Mouse (Mus musculus): ENCODE measurements around the gene Cdk19. TPM values are rescaled to one million over a fixed set of nuclear protein-coding genes. Genes with fewer than 3 reads are reported as not detected.

The Cdk19 gene
- polyA plus RNA-seq, 1 experiment from 2014 or later = 8.6 TPM

- H3K4me1 ChIP-seq = no peaks in the 10 kb centered on the region
- H3K9me3 ChIP-seq = no peaks in the 10 kb centered on the region
- ATAC-seq (replicated peaks) = no peak
- no peak overlapping the region for H3K27ac ChIP-seq
- no peak overlapping the region for H3K9ac ChIP-seq
- H3K4me3 ChIP-seq = no peak overlapping the region
- 92% methylated on average over 10 of the region's 10 CpGs for WGBS
- H3K4me2 ChIP-seq = no peak overlapping the region
- H3K27me3 ChIP-seq (replicated peaks) = no peaks in the 10 kb centered on the region
- no peaks in the 10 kb centered on the region for H3K36me3 ChIP-seq (replicated peaks)
These were observed 19.1 kb upstream of the Cdk19 start for GRCm38 (mm10) chr10:40320306-40320705.

- Histone ChIP-seq H3K4me2 (no peak overlapping the region), H3K27me3 (replicated peaks) (no peaks in the 10 kb centered on the region), H3K9me3 (no peaks in the 10 kb centered on the region), H3K36me3 (replicated peaks) (no peaks in the 10 kb centered on the region), H3K4me1 (no peaks in the 10 kb centered on the region), H3K27ac (no peak overlapping the region), H3K4me3 (no peak overlapping the region), H3K9ac (no peak overlapping the region)
- no peak for ATAC-seq (replicated peaks)
- WGBS = 85% methylated on average over 9 of the region's 9 CpGs
These were observed 11.3 kb upstream of the Cdk19 start for GRCm38 (mm10) chr10:40328004-40328551.

GRCm38 (mm10) chr10:40330262-40330661 is 9.1 kb upstream of the Cdk19 start:
- 89% methylated on average over 1 of the region's 1 CpGs for WGBS
- H3K4me1 ChIP-seq = no peaks in the 10 kb centered on the region
- H3K27ac ChIP-seq = no peak overlapping the region

GRCm38 (mm10) chr10:40332864-40333263 is 6.5 kb upstream of the Cdk19 start:
- Histone ChIP-seq H3K4me3 (no peak overlapping the region), H3K27me3 (replicated peaks) (no peaks in the 10 kb centered on the region), H3K9ac (no peak overlapping the region), H3K4me1 (no peaks in the 10 kb centered on the region), H3K9me3 (no peaks in the 10 kb centered on the region), H3K27ac (no peak overlapping the region), H3K4me2 (no peak overlapping the region), H3K36me3 (replicated peaks) (no peaks in the 10 kb centered on the region)
- ATAC-seq (replicated peaks) = no peak
- WGBS = 65% methylated on average over 6 of the region's 6 CpGs

More at GRCm38 (mm10) chr10:40330262-40330661, 9.1 kb upstream of the Cdk19 start:
- Histone ChIP-seq H3K4me3 (no peak overlapping the region), H3K27me3 (replicated peaks) (no peaks in the 10 kb centered on the region), H3K36me3 (replicated peaks) (no peaks in the 10 kb centered on the region), H3K4me2 (no peak overlapping the region), H3K9me3 (no peaks in the 10 kb centered on the region), H3K9ac (no peak overlapping the region)
- ATAC-seq (replicated peaks) = no peak

GRCm38 (mm10) chr10:40342036-40342435 is 2.7 kb downstream of the Cdk19 start:
- Histone ChIP-seq H3K27me3 (replicated peaks) (no peaks in the 10 kb centered on the region), H3K27ac (no peak overlapping the region), H3K4me1 (no peaks in the 10 kb centered on the region), H3K9me3 (no peaks in the 10 kb centered on the region), H3K4me3 (no peak overlapping the region), H3K36me3 (replicated peaks) (no peaks in the 10 kb centered on the region), H3K9ac (no peak overlapping the region), H3K4me2 (no peak overlapping the region)
- ATAC-seq (replicated peaks) = no peak
- 77% methylated on average over 4 of the region's 4 CpGs for WGBS

GRCm38 (mm10) chr10:40346776-40347403 is 7.5 kb downstream of the Cdk19 start:
- Histone ChIP-seq H3K36me3 (replicated peaks) (no peaks in the 10 kb centered on the region), H3K9me3 (no peaks in the 10 kb centered on the region), H3K4me1 (peaks cover 23% of the 10 kb centered on the region), H3K4me2 (no peak overlapping the region), H3K4me3 (no peak overlapping the region), H3K9ac (no peak overlapping the region), H3K27ac (no peak overlapping the region), H3K27me3 (replicated peaks) (no peaks in the 10 kb centered on the region)
- no peak for ATAC-seq (replicated peaks)
- 85% methylated on average over 3 of the region's 3 CpGs for WGBS

- 76% methylated on average over 9 of the region's 9 CpGs for WGBS
- no peak overlapping the region for H3K27ac ChIP-seq
- no peaks in the 10 kb centered on the region for H3K9me3 ChIP-seq
- no peaks in the 10 kb centered on the region for H3K36me3 ChIP-seq (replicated peaks)
- no peak for ATAC-seq (replicated peaks)
- no peaks in the 10 kb centered on the region for H3K27me3 ChIP-seq (replicated peaks)
- peak overlapping the region; percentile 64; the same call in 1 of the 2 replicates for H3K4me2 ChIP-seq
- peaks cover 23% of the 10 kb centered on the region for H3K4me1 ChIP-seq
- H3K4me3 ChIP-seq = no peak overlapping the region
- no peak overlapping the region for H3K9ac ChIP-seq
These were observed 8.1 kb downstream of the Cdk19 start for GRCm38 (mm10) chr10:40347461-40347954.

- no peaks in the 10 kb centered on the region for H3K36me3 ChIP-seq (replicated peaks)
- no peaks in the 10 kb centered on the region for H3K27me3 ChIP-seq (replicated peaks)
- H3K27ac ChIP-seq = peak overlapping the region; percentile 95
- peak overlapping the region; percentile 68 for H3K4me2 ChIP-seq
- H3K9me3 ChIP-seq = no peaks in the 10 kb centered on the region
- under 1% methylated on average over 67 of the region's 76 CpGs for WGBS
- peaks cover 23% of the 10 kb centered on the region for H3K4me1 ChIP-seq
- H3K4me3 ChIP-seq = peak overlapping the region; percentile 91
- peak; percentile 99 for ATAC-seq (replicated peaks)
- peak overlapping the region; percentile 84 for H3K9ac ChIP-seq
These were observed 9.5 kb downstream of the Cdk19 start for GRCm38 (mm10) chr10:40348566-40349536.

- Histone ChIP-seq H3K9ac (peak overlapping the region; percentile 84), H3K36me3 (replicated peaks) (no peaks in the 10 kb centered on the region), H3K4me1 (peaks cover 23% of the 10 kb centered on the region), H3K4me3 (peak overlapping the region; percentile 91), H3K27me3 (replicated peaks) (no peaks in the 10 kb centered on the region), H3K4me2 (peak overlapping the region; percentile 68), H3K27ac (peak overlapping the region; percentile 95), H3K9me3 (no peaks in the 10 kb centered on the region)
- under 1% methylated on average over 58 of the region's 62 CpGs for WGBS
- ATAC-seq (replicated peaks) = peak; percentile 53
These were observed 10.3 kb downstream of the Cdk19 start for GRCm38 (mm10) chr10:40349631-40350177.

- H3K27me3 ChIP-seq (replicated peaks) = no peaks in the 10 kb centered on the region
- WGBS = 55% methylated on average over 12 of the region's 12 CpGs
- ATAC-seq (replicated peaks) = no peak
- no peaks in the 10 kb centered on the region for H3K36me3 ChIP-seq (replicated peaks)
- H3K4me2 ChIP-seq = peak overlapping the region; percentile 68
- H3K9ac ChIP-seq = peak overlapping the region; percentile 84
- H3K4me3 ChIP-seq = peak overlapping the region; percentile 91
- H3K9me3 ChIP-seq = no peaks in the 10 kb centered on the region
- peak overlapping the region; percentile 95; the same call in 1 of the 2 replicates for H3K27ac ChIP-seq
- H3K4me1 ChIP-seq = peaks cover 23% of the 10 kb centered on the region
These were observed 11.0 kb downstream of the Cdk19 start for GRCm38 (mm10) chr10:40350245-40350932.

- Histone ChIP-seq H3K9ac (no peak overlapping the region), H3K27me3 (replicated peaks) (no peaks in the 10 kb centered on the region), H3K27ac (no peak overlapping the region), H3K4me3 (peak overlapping the region; percentile 91), H3K4me2 (peak overlapping the region; percentile 68), H3K4me1 (peaks cover 23% of the 10 kb centered on the region), H3K9me3 (no peaks in the 10 kb centered on the region), H3K36me3 (replicated peaks) (no peaks in the 10 kb centered on the region)
- no peak for ATAC-seq (replicated peaks)
- 46% methylated on average over 4 of the region's 4 CpGs for WGBS
These were observed 11.8 kb downstream of the Cdk19 start for GRCm38 (mm10) chr10:40351156-40351555.
